Mouse (Mus musculus): Measurements from ENCODE around the gene Mcm9.

The Mcm9 gene

DNA sequence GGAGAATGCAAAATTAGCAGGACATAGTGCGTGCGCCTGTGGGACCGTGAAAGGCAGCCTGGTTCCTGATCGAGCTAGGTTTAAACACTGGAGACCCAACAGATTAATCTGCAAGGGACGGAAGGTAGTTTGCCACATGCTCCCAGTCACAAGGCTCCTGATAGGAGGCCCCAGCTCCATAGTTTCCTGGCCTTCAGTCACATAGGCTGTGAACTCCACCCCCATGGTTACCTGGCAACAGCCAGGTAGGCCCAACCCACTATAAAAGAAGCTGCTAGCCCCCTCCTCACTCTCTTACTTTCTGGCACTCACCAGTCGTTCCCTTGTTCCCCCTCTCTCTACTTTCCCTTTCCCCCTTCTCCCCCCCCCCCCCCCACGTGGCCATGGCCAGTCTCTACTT lies 50.1 kb downstream of the Mcm9 start:
- DNase-seq (ENCODE audit: extremely low spot score): peak; percentile 22

DNA sequence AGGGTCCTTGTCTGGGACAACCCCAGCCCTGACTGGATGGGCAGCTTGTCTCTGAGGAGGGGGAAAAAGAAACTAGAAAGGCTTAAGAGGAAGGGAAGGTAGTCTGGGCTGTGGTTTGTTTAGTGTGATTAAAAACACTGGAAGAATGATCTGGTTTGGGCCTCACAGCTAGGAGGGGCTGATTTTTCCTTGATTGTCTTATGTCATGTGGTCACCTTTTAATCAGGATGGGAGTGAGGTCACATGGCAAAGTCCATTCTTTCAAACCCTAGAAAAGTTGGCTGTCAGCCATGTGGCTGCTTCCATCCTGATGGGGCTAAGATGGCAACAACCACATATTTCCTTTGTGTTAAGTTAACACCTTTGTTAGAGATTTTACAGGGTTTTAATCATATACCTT lies 61.7 kb downstream of the Mcm9 start:
- DNase-seq (ENCODE audit: extremely low spot score): no peak

DNA sequence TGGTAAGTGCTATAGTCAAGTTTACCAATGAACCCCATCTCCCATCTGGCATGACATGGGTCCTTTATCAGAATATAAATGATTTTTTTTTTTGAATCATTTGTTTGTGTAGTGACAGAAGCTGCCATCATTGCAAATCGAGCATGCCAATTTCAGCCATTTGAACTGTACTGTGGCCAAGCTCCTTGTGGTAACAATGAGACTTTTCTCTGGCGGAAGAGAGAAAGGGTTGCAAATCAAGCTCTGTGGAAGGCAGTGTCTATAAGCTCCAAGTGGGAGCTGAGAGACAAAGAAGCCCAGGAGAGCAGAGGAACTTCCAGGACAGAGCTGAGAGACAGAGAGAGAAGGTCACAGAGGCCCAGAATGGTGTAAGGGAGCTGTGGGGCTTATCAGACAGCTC lies 64.7 kb downstream of the Mcm9 start:
- DNase-seq (ENCODE audit: extremely low spot score): no peak

DNA sequence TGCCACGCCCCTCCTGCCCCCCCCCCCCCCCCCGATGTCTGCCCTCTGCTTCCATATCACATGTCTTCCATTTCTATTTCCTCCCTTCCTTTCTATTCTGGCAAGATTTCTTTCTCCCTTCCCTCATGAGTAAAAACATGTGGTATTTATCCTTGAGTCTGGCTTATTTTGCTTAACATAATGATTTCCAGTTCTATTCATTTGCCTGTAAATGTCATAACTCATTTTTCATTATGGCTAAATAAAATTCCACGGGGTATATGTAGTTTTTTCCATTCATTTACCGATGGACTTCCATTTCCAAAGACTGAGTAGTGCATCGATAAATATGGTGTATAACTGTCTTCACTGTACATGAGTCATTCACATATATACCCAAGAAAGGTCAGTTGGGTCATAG lies 68.2 kb downstream of the Mcm9 start:
- no peak for DNase-seq (ENCODE audit: extremely low spot score)

DNA sequence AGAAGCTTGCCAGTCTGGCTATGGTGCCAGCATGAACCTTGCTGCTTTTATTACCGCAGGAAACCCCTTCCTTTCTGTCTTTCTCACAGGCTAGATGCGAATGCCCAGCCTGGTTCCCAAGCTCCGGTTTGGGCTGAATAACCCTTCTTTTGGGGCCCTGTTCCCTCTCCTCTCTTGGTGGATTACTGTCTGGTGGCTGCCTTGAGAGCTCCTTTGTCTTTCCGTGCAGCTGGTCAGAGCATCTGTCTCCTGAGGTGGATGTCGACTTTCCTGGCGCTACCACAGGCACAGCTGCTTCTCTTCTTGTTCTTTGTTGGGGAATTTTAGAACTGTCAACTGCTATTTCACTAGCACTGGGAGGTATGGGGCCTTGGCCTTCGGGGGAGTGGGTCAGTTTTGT lies 92.6 kb downstream of the Mcm9 start:
- no peak for DNase-seq (ENCODE audit: extremely low spot score)

DNA sequence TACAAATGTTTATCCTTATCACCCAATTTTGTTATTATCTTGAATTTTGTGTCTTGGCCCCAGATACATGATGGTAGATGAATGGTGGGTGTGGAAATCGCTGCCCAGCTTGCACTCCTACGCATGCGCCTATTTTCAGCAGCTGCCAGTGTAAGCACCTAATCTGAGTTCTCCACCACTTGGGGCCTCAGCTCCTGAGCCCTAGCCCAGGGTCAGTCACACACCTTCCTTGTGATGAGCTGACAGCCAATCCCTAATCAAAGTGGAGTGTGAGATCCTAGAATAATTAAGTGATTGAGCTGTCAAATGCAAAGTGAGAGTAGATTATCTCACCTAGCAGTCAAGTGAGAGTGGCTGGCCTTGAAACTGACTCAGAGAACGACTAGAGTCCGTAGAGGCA lies 97.9 kb downstream of the Mcm9 start:
- DNase-seq (ENCODE audit: extremely low spot score): no peak

DNA sequence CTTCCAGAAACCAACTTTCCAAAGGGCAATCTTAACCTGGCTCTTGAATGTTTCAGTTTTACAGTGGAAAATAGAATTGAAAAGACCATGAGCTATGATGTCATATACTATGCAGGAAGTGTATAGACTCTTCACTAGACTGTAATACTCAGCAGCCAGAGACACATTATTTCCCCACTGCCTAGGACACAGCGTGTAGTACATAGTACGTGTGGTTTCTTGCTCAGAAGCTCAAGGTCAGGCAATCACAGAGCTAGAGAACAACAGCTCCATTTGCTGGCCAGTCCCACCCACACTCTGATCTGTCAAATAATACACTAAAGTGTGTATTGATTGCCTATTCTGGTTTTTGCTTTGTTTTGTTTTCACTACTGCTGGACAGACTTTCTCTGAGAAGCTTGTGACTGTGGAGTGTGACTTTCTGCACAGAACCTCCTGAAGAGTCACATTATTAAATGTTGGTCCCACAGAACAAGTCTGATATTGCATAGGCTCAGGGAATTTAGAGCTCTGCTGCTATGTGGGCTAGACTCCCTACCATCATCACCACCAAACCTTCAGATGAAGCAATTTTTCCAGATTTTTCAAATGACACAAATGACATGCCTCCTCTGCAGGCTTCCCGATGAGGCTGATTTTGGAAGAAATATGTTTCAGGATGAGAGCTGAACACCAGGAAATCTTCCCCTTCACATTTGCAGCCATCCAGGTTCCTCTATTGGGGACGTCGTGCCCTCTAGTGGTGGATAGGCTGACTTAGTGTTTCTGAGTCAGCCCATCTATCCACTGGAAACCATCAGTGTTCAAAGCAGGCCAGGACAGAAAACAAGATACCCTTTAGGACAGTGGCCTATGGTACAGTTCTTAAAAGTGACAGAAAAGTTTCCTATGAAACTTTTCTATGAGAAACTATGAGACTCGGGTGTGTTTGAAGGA lies 102.1 kb downstream of the Mcm9 start:
- peak; percentile 53 for DNase-seq (ENCODE audit: extremely low spot score)

DNA sequence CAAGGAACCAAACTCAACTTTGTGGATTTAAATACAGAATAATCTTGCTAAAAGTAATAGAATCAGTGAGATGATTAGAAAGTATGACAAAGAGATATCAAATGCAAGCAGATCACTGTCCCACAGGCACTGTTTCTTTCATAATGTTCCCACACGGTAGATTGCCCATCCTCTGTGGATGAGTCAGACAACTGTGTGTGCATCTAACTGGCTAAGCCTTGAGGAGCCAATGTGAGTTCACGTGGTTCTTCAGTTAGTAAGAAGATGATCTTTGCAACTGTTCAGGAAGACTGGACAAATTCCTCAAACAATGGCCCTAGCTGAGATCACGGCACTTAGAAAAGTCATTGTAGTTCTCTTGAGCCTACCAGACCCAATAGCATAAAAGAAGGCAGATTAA lies 102.9 kb downstream of the Mcm9 start:
- no peak for DNase-seq (ENCODE audit: extremely low spot score)

DNA sequence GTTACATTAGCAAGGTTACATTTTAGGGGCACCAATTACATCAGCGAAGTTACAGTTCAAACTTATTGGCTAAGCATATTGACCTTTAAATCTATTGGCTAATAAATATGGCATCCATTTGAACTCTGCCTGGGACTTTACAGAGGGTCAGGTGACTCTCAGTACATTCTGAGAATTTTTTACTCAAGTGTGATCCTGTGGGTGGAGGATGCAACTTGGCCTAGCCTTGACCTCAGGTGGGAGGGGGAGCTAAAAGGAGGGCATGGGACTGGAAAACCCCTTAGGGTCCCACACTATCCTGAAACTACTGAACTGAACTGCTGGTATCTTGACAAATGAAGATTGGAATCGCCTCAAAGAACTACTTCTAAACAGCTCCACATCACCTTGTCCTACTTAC lies 103.9 kb downstream of the Mcm9 start:
- DNase-seq (ENCODE audit: extremely low spot score): no peak

DNA sequence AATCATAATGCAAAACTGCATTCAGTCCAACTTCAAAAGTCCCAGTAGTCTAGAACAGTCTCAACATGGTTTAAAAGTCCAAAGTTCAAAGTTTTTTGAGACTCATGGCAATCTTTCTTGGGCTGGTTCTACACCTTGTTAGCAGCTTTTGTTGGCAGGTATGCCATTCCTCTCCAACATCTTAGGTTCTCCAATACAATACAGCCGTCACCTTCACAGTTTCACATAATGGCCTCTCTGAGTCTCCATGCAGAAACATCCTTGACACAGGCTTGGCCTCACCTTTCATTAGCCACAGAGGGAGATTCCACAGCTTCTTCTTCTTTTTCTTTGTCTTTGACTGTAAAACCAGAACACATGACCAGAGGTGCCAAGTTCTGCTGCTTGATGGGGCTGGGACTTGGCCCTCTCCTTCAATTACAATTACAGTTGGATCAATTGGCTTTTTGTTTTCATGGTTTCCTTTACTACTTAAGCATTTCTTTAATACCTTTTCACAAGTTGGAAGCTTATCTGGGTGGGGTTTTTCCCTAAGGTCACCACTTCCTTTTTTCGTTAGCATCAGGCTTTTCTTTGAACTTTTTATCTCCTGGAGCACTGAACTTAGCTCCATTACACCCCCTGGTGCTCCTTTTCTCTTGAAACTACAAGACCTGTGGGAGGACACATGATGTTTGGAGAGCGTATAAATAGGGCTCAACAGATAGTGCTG lies 104.8 kb downstream of the Mcm9 start:
- DNase-seq (ENCODE audit: extremely low spot score): no peak

DNA sequence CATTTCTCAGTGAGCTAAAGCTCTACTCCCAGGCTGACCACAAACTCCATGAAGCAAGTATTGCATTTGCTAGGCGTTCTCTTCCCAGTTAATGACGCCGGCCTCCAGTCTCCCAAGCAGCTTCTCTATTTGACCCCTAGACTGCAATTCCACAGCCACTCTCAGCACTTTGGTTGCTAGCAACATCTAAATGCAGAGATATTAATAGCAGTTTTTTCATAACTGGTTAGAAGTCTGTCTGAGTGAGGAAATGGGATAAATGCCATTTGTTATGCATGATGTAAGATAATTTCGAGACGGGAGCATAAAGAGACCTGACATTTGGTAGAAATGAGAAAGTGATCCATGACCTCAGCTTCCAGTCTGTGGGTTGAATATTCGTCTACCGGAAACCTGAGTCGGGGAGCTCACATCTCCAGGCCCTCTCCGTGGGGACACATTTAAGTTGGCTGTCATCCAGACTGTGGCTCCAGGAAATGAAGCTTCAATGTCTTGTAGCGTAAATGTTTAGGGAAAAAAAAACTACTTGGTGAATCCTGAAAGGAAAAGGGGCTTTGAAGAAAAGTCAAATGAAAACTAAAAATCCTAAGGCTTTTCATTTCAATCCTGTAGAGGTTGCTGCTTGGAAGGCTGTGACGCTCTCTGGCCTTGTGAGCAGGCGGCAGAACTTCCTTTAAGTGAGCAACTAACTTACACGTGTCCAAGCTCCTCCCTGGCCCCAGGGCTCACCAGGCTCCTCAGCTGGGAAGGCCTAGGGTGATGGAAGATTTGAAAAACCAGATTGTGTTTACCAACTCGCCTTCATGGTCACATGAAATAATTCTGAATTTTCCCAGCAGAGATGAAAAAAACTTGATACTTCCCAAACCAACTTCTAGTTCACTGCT lies 110.9 kb downstream of the Mcm9 start:
- no peak for DNase-seq (ENCODE audit: extremely low spot score)

DNA sequence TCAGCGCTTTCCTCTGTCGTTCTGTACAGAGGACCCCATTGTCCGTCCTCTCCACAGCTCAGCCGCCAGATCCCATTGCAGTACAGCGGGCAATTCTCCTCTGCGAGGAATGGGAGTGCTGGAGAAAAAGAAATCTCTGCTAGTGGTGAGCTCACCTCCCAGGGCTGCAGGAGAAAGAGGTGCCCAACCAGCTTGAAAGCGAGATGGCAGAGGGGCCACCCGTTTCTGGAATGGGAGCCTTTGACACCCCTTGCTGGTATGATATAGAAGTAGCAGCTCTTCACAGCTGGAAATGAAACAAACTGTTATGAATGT lies 111.7 kb downstream of the Mcm9 start:
- no peak for DNase-seq (ENCODE audit: extremely low spot score)

DNA sequence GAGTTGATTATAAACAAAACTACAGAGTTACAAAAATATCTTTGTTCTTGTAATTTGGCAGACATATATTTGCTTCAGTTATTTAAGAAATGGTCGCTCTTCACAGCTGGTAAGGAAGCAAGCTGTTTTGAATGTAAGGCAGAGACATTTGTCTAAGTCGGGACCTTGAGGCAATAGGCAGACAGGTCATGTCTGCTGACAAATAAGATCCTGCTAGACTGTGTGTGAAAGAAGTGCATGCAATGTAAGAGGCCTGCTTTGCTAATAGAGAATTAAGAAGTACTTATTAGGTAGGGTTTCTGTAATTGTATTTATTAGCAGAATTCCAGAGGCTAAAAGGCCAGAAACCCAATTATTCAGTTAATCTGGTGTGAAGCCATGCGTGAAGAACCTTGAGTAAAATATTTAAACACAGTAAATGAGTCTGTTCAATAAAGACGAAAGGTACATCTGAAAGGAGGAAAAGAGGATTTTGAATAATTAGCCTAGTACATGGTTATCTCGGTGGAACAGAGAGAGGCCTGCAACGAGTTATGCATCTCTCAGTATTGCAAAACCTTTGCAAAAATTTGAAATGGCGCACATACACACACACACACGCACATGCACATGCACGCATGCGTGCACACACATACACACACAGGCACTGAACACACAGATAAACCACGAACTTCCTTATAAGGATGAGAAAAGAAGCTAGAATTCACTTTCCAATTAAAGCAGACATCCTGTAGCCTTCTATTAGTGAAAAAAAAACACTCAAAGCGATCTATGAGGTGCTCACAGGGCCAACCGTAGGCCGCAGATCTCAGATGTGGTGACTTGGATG lies 112.3 kb downstream of the Mcm9 start:
- DNase-seq (ENCODE audit: extremely low spot score): no peak

DNA sequence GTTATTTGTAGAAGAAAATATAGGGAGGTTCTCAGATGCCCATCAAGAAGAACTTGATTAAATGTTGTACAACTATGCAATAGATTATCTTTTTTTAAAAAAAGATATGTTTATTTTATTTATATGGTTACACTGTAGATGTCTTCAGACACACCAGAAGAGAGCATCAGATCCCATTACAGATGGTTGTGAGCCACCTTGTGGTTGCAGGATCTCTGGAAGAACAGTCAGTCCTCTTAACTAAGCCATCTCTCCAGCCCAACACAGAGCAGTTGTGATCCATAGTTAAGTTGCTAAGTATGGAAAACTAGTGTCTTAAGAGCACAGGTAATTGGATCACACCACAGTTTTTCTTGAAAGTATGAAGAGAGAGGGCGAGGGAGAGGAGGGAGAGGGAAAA lies 117.7 kb downstream of the Mcm9 start:
- DNase-seq (ENCODE audit: extremely low spot score): no peak

DNA sequence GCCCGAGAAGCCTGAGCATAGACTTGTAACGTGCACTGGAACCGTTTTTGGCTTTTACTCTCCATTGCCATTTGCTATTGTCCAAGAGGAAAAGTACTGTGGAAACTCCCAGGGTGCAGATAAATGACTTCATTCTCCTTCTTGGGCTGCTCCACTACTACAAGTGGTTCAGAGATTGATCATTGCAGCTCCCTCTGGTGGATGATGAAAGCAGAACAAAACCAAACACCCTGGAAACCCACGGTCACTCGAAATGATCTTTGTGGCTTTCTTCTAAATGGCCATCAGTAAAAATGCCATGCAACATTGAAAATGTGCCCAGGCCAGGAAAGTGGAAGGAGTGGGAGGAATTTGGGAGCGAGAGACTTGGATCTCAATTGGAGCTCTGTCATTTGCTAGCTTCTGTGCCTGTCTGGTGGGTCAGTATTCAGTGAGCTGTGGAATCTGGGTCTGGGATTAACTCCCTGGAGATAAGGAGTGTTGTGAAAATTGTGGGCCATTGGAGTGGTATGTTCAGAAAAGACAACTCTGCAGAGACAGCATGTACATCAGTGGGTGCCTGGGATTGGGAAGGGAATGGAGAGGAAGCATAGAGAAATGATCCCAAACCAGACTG lies 121.0 kb downstream of the Mcm9 start:
- DNase-seq (ENCODE audit: extremely low spot score): peak; percentile 44

DNA sequence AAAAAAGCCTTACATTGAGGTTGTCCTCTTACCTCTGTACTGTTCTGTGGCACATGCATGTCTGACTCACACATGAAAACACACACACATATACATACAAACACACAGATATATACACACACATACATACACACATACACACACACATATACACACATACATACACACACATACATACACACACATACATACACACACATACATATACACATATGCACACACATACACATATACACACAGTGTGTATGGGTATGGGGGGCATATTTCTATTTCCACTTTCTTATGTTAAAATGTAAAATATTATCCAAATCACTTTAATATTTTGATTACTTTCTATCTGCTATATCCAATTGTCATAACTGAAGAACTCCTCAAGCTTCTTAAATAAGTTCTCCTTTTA lies 121.6 kb downstream of the Mcm9 start:
- no peak for DNase-seq (ENCODE audit: extremely low spot score)

DNA sequence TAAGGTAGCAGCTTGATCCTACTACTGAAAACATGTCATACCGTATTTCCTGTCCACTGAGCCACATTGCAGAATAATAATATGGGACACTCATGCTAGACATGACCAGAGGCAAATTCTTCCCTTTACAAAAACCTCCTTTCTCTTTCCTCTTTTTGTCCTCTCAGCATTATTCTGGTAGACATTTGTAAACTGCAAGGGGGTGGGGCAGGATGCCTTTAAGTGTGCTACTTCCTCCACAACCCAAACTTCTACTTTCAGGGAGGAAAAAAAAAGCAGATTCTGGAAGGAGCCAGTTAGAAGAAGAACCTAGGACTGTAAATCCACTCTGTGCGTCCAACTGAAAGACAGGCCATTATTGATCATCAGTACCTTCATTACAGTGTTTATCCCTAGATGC lies 124.7 kb downstream of the Mcm9 start:
- no peak for DNase-seq (ENCODE audit: extremely low spot score)

DNA sequence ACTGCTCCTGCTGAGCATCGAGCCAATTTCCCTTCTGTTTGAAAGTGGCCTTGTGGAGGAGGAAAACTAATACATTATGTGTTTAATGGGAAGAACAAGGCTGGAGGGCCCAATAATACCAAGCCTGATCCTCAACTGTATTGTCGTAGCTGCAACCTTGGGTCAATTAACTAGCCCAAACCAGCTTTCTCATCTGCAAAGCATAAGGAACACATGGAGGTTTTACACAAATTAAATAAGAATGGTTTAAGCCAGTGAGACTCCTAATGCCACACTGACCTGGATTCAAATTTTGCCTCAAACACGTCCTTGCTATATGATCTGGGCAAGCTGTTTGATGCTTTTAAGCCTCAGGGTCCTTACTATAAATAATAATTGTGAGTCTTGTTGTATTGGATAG lies 125.2 kb downstream of the Mcm9 start:
- DNase-seq (ENCODE audit: extremely low spot score): no peak

DNA sequence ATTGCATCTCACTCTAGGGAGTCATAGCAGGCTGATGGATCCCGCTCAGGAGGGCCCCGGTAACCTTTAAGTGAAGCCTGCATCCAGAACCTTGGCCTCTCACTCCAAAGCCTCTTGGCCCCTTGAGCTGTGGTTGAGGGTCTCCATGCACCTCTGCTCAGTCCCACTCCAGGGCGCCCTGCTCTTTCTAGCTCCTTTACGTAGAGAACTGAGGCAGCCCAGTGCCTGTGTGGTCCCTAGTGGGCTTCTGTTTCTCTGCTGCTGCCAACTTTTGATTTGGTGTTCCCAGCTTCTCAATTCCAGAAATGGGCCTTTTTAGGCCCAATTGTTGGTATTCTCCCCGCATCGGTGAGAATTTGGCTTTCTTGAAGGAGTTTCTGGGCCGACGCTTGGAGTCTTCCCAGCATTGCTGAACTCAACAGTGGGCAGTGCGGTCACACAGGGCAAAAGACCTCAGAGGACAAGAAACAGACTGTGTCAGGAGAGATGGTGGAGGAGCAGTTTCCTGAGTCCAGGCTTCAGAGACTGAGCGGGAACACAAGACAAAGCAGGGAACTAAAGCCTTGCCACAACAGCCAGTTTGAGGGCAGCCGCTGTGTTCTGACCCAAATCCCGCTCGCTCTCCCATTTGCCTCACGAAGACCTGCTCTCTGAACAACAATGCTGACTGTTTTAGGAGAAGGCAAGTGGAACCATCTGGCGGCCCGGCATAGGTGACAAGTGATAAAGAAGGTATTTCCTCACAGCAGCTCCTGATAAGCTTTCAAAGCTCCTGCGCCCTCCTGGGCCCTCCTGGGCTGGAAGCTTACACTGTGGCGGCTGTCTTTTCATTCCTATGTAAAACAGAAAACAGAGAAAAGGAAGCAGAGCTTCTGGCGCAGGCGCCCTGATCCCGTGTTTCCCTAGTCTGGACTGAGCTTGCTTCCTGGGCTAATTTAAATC lies 127.1 kb downstream of the Mcm9 start:
- peak; percentile 51 for DNase-seq (ENCODE audit: extremely low spot score)

DNA sequence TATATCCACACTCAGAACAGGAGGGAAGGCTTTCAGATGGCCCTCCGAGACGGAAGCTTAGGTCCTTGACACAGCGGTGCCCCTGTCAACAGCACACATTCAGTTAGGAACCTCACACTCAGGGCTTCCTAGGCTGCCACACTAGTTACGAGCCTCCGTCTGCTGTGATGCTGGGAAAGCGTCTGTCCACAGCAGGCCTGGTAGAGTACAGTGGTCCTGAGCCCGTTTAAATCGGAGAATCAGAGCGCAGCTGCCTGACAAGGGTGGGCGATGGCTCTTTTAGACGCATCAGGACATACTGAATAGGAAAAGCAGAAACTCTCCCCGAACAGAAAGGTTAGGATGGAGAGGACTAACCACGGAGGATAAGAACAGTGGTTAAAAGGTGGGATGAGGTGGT lies 127.8 kb downstream of the Mcm9 start:
- DNase-seq (ENCODE audit: extremely low spot score): no peak
